Mouse (Mus musculus): ENCODE data around the gene Nrtn.

- TF ChIP-seq EP300 (IDR thresholded peaks at IDR 0.05; ENCODE audit: low read length) = no peak
- TF ChIP-seq MXI1 (IDR thresholded peaks at IDR 0.05; ENCODE audit: low read depth, low read length) = no peak
- TF ChIP-seq RAD21 (IDR thresholded peaks at IDR 0.05; ENCODE audit: low read depth, low read length) = no peak
- no peak for TF ChIP-seq MAFK (IDR thresholded peaks at IDR 0.05; ENCODE audit: insufficient replicate concordance, low read length)
- no peak for TF ChIP-seq E2F4 (IDR thresholded peaks at IDR 0.05; ENCODE audit: insufficient replicate concordance, low read depth, low read length)
- no peak for TF ChIP-seq MYC (IDR thresholded peaks at IDR 0.05; ENCODE audit: low read depth, low read length)
- TF ChIP-seq POLR2A (IDR thresholded peaks at IDR 0.05; ENCODE audit: low read depth, low read length) = no peak
- no peak for TF ChIP-seq CTCF (conservative IDR thresholded peaks at IDR 0.05 in 1 of 2, IDR thresholded peaks at IDR 0.05 in 1 of 2; ENCODE audit: low read depth in 2 of 2, low read length in 2 of 2)
- TF ChIP-seq MAX (IDR thresholded peaks at IDR 0.05; ENCODE audit: low read length) = no peak
- TF ChIP-seq CHD1 (IDR thresholded peaks at IDR 0.05; ENCODE audit: low read depth, low read length) = no peak
- no peak for TF ChIP-seq NELFE (IDR thresholded peaks at IDR 0.05; ENCODE audit: low read depth, low read length)
- TF ChIP-seq ZC3H11A (IDR thresholded peaks at IDR 0.05; ENCODE audit: low read depth, low read length) = no peak
- TF ChIP-seq POLR2AphosphoS2 (IDR thresholded peaks at IDR 0.05; ENCODE audit: low read depth, low read length) = no peak
Measured at GRCm38 (mm10) chr17:56765431-56765830, 8.1 kb upstream of the Nrtn start.
